Mouse (Mus musculus) limb, embryonic 14.5 days (tissue): ENCODE data around the gene Ralgapb. TPM values are rescaled to one million over a fixed set of nuclear protein-coding genes. Genes with fewer than 3 reads are reported as not detected.

ENCODE experiments used
- ATAC-seq: fragments of 200-750 bp; cut with Nextera tagmentation; 2 replicates; pipeline ENCODE4 v1.8.0; 2017; ENCODE audit warnings: low read depth, moderate number of reproducible peaks, moderate TSS enrichment; ENCODE audit not compliant: low FRiP score
- DNase-seq: peaks from one replicate; pipeline ENCODE4 v3.0.0-alpha.2; 2015; ENCODE audit warnings: low spot score
- H3K27ac ChIP-seq: fragments of 300-500 bp; sonication (generic); replicated peaks from 2 replicates; pipeline ENCODE4 v1.5.1; 2014; ENCODE audit warnings: low read depth, mild to moderate bottlenecking, low read length, moderate library complexity, mixed read lengths
- H3K27me3 ChIP-seq: fragments of 300-500 bp; sonication (generic); 2 replicates; pipeline ENCODE4 v1.6.1; 2014; ENCODE audit warnings: low read length, mixed read lengths; ENCODE audit not compliant: control insufficient read depth, insufficient read depth
- H3K36me3 ChIP-seq: fragments of 300-500 bp; sonication (generic); 2 replicates; pipeline ENCODE4 v1.6.1; 2014; ENCODE audit warnings: mild to moderate bottlenecking, low read length, moderate library complexity, mixed read lengths; ENCODE audit not compliant: control insufficient read depth, insufficient read depth
- H3K4me1 ChIP-seq: fragments of 300-500 bp; sonication (generic); 2 replicates; pipeline ENCODE4 v1.6.1; 2014; ENCODE audit warnings: antibody characterized with exemption, low read length, mixed read lengths; ENCODE audit not compliant: control insufficient read depth, insufficient read depth
- H3K4me2 ChIP-seq: fragments of 300-500 bp; sonication (generic); replicated peaks from 2 replicates; pipeline ENCODE4 v1.6.1; 2014; ENCODE audit warnings: low read depth, mild to moderate bottlenecking, low read length, moderate library complexity; ENCODE audit not compliant: severe bottlenecking
- H3K4me3 ChIP-seq: fragments of 300-500 bp; sonication (generic); replicated peaks from 2 replicates; pipeline ENCODE4 v1.5.1; 2014; ENCODE audit warnings: low read length
- H3K9ac ChIP-seq: fragments of 300-500 bp; sonication (generic); 2 replicates; pipeline ENCODE4 v1.6.1; 2014; ENCODE audit warnings: mild to moderate bottlenecking, low read depth, low read length, moderate library complexity; ENCODE audit not compliant: severe bottlenecking
- H3K9me3 ChIP-seq: fragments of 300-500 bp; sonication (generic); 2 replicates; pipeline ENCODE4 v1.6.1; 2016; ENCODE audit warnings: low read length; ENCODE audit not compliant: control insufficient read depth
- POLR2A ChIP-seq: fragments of 200-500 bp; IDR thresholded peaks from 2 replicates; pipeline ENCODE4 v1.8.0; 2012; ENCODE audit warnings: inconsistent platforms, mild to moderate bottlenecking, moderate library complexity, borderline replicate concordance; ENCODE audit not compliant: insufficient read depth, insufficient read length; ENCODE audit errors: extremely low read depth
- WGBS: fragments of 180-500 bp; shearing (Covaris S2); extraction: QIAGEN DNeasy Blood & Tissue Kit; methylation state at CpG from one replicate; pipeline ENCODE4 v1.1.7; 2014; 5-methylcytosine and 5-hydroxymethylcytosine counted together
- polyA plus RNA-seq, 2 experiments: library from polyadenylated mRNA; depleted of rRNA in 1 of 2; stranded (reverse) in 1 of 2; unstranded in 1 of 2; fragments of >200 nt; fragmentation: Nextera tagmentation in 1 of 2; extraction: Ambion mirVana in 1 of 2; gene quantifications; 2 replicates each; pipeline versions ENCODE4 v1.2.1 to v1.2.3; 2012 to 2014

Gene Ralgapb
- polyA plus RNA-seq, 2 experiments = 20.1 to 20.2 TPM

GRCm38 (mm10) chr2:158408997-158409594, 552 bp upstream of the Ralgapb start:
- peak overlapping the region; percentile 83 for H3K4me3 ChIP-seq
- H3K27ac ChIP-seq = no peak overlapping the region
- H3K4me2 ChIP-seq = peak overlapping the region; percentile 61
- H3K9ac ChIP-seq = peak overlapping the region; percentile 36; the same call in 1 of the 2 replicates
- 20% methylated on average over 14 of the region's 14 CpGs for WGBS
- H3K27me3 ChIP-seq = no peaks in the 10 kb centered on the region
- no peaks in the 10 kb centered on the region for H3K36me3 ChIP-seq
- TF ChIP-seq POLR2A = no peak
- H3K9me3 ChIP-seq = no peaks in the 10 kb centered on the region
- no peak for DNase-seq
- ATAC-seq = no peak; the same call in 1 of the 2 replicates
- H3K4me1 ChIP-seq = peaks cover 5% of the 10 kb centered on the region; the same call in 1 of the 2 replicates

DNA sequence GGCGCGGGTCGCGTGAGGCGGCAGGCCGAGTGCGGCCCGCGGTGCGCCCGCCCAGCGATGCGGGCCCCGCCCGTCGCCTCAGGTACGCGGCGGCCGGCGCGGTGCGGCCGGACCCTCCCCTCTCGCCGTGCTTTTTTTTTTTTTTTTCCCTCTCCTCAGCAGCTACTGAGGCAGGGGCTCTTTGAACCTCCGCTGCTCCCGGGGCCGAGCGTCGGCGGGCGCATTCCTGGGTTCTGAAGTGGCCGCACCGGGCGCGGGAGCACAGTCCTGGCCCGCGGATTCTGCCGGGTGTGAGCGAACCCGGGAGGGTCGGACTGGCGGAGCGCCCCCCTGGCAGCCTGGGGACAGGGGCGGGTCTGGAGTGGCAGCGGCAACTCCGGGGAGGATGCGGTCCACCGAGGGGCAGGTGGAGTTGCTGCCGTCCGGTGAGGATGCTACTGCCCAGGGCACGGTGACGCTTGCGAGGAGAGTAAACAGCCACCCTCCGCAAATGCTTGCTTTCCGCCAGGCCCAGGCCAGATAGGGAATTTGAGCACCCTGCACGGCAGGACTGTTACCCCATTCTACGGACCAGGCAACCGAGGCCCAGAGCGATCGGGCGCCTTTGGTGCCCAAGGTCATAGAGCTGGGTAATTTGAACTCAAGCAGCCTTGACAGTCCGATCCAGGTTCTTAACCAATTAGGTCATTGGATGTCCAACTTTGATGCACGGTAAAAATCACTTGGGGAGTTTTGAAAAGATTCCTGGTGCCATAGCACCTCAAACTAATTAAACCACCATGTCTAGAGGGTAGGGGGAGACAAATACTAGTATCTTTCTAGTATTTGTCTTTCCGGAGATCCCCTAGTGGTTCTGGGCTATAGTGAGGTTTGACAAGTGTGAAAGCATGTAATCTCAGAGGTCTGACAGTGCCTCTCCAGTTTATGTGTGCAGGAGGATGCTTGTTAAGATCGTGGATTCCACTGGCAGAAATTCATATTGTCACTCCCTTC, 670 bp downstream of the Ralgapb start:
- Histone ChIP-seq H3K27me3 (no peaks in the 10 kb centered on the region), H3K27ac (peak overlapping the region; percentile 85), H3K4me1 (peaks cover 5% of the 10 kb centered on the region; the same call in 1 of the 2 replicates), H3K4me3 (peak overlapping the region; percentile 83), H3K4me2 (peak overlapping the region; percentile 90), H3K9me3 (no peaks in the 10 kb centered on the region), H3K36me3 (no peaks in the 10 kb centered on the region), H3K9ac (peak overlapping the region; percentile 89)
- ATAC-seq = peak; percentile 75
- WGBS = 8% methylated on average over 31 of the region's 67 CpGs
- TF ChIP-seq POLR2A = no peak
- no peak for DNase-seq

DNA sequence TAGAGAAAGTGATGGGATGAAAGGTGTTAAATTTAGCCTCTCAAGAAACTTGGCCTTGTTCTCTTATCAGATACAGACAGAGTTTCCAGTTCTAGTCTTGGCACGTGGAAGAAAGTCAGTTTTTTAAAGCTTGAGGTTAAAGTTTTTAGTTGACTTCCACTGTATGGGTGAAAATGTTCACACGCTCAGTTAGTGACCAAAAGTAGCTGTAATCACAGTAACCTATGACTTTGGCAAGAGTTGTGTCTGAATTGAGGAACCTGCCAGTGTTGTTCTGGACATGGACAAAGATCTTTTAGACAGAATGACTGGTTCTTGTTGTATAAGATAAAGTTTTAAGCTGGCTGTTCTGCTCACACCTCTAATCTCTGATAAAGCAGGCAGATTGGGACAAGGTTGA, 3.6 kb downstream of the Ralgapb start:
- Histone ChIP-seq H3K4me2 (no peak overlapping the region), H3K27ac (no peak overlapping the region), H3K4me1 (peaks cover 5% of the 10 kb centered on the region; the same call in 1 of the 2 replicates), H3K9me3 (no peaks in the 10 kb centered on the region), H3K9ac (no peak overlapping the region), H3K27me3 (no peaks in the 10 kb centered on the region), H3K36me3 (no peaks in the 10 kb centered on the region), H3K4me3 (no peak overlapping the region)
- DNase-seq = no peak
- no peak for ATAC-seq
- TF ChIP-seq POLR2A = no peak
- WGBS = 84% methylated on average over 2 of the region's 2 CpGs

DNA sequence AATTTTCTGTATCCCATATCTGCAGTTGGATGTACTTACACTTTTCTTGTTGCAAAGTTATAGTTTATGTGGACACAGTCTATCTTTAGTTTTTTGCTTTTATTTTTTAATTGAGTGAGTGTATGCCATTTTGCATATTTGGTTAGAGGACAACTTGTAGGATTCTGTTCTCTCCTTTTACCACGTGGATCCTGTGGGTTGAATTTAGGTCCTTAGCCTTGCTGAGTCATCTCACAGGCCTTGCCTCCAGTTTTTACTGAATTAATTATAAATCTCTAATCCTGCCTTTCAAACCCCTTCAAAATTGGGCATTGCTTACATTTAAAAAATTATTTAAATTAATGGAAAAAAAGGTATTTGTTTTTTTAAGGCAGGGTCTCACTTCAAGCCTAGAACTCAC, 6.2 kb downstream of the Ralgapb start:
- no peak overlapping the region for H3K9ac ChIP-seq
- ATAC-seq = no peak
- WGBS = 73% methylated on average over 1 of the region's 1 CpGs

DNA sequence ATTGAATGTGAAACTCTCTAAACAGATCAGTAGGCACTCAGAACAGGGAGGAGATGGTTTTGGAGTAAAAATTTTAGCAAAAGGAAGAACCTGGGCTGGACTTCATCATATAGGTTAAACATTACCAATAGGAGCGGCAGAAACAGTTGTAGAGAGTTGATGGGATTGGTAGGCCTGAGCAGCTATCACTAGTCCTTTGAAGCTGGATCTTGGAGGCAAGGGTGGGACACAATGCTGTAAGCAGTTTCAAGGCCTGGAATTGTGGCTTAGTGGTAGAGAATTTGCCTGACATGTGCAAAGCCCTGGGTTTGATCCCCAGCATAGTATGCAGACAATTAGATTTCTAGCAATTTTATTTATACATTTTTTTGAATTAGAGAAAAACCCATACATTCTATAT, 9.0 kb downstream of the Ralgapb start:
- no peaks in the 10 kb centered on the region for H3K27me3 ChIP-seq
- H3K4me3 ChIP-seq = no peak overlapping the region
- ATAC-seq (no peak), DNase-seq (no peak)
- TF ChIP-seq POLR2A = no peak
- no peaks in the 10 kb centered on the region for H3K4me1 ChIP-seq
- H3K27ac ChIP-seq = no peak overlapping the region
- H3K4me2 ChIP-seq = no peak overlapping the region
- WGBS = 98% methylated on average over 1 of the region's 1 CpGs
- H3K9ac ChIP-seq = no peak overlapping the region
- H3K36me3 ChIP-seq = peaks cover 15% of the 10 kb centered on the region
- no peaks in the 10 kb centered on the region for H3K9me3 ChIP-seq

More for the DNA sequence above, 6.2 kb downstream of the Ralgapb start:
- Histone ChIP-seq H3K4me2 (no peak overlapping the region), H3K36me3 (no peaks in the 10 kb centered on the region), H3K4me1 (peaks cover under 1% of the 10 kb centered on the region; the same call in 1 of the 2 replicates), H3K27me3 (no peaks in the 10 kb centered on the region), H3K27ac (no peak overlapping the region), H3K9me3 (no peaks in the 10 kb centered on the region), H3K4me3 (no peak overlapping the region)
- no peak for DNase-seq
- TF ChIP-seq POLR2A = no peak
